Mouse (Mus musculus): ENCODE results near the gene B9d1. TPM values are rescaled to one million over a fixed set of nuclear protein-coding genes. Genes with fewer than 3 reads are reported as not detected.

B9d1 gene
- polyA plus RNA-seq, 1 experiment from 2014 or later, result 10.2 TPM

DNA sequence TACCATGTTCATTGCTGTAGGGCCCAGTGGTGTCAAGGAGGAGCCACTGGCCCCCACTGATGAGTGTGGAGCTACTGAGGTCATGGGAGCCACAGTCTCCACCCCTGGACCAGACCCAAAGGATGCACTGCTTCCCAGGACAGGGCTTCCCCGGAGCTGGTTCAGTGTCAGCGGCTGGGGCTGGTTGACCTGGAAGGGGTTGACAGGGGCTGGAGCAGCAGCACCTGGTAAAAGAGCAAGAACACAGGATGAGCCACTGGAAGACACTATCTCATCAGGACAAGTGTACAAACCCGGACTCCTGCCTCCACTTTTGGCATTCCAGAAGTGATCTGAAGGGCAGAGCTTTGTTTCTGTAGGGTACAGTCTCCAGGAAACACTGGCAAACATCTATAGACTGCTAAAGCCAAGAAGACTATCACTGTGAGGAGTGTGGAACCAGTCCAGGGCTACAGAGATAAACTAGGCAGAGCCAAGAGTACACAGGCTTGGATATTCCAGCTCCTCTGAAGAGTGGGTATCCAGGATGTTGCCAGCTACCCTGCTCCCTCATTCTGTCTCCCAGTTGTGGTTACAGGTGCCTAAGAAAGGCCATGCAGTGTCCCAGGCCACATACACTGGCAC lies 14.7 kb downstream of the B9d1 start:
- Histone ChIP-seq H3K27me3 (replicated peaks; ENCODE audit: control insufficient read depth, insufficient read depth, low read length) (no peaks in the 10 kb centered on the region), H3K4me1 (replicated peaks; ENCODE audit: control insufficient read depth, insufficient read depth, low read length) (no peaks in the 10 kb centered on the region), H3K27ac (ENCODE audit: low read depth, low read length) (no peak overlapping the region), H3K9me3 (ENCODE audit: control insufficient read depth, low read length) (no peaks in the 10 kb centered on the region), H3K4me3 (ENCODE audit: low read depth, low read length) (no peak overlapping the region), H3K4me2 (no peak overlapping the region), H3K9ac (ENCODE audit: low read depth, low read length) (no peak overlapping the region), H3K36me3 (ENCODE audit: control insufficient read depth, insufficient read depth, low read length) (peaks cover 3% of the 10 kb centered on the region; the same call in 1 of the 2 replicates)
- no peak for DNase-seq (ENCODE audit: low spot score)
- no peak for ATAC-seq (replicated peaks; ENCODE audit: low FRiP score)
- 85% methylated on average over 3 of the region's 3 CpGs for WGBS

GRCm38 (mm10) chr11:61526872-61527271 lies 21.9 kb downstream of the B9d1 start:
- ATAC-seq (replicated peaks; ENCODE audit: low FRiP score) (no peak), DNase-seq (ENCODE audit: low spot score) (no peak)
- H3K4me3 ChIP-seq (ENCODE audit: low read depth, low read length), result no peak overlapping the region
- no peaks in the 10 kb centered on the region for H3K9me3 ChIP-seq (ENCODE audit: control insufficient read depth, low read length)
- no peaks in the 10 kb centered on the region for H3K4me1 ChIP-seq (replicated peaks; ENCODE audit: control insufficient read depth, insufficient read depth, low read length)
- H3K4me2 ChIP-seq, result no peak overlapping the region
- peaks cover 3% of the 10 kb centered on the region; the same call in 1 of the 2 replicates for H3K36me3 ChIP-seq (ENCODE audit: control insufficient read depth, insufficient read depth, low read length)
- H3K27ac ChIP-seq (ENCODE audit: low read depth, low read length), result no peak overlapping the region
- WGBS, result 86% methylated on average over 1 of the region's 1 CpGs
- no peaks in the 10 kb centered on the region for H3K27me3 ChIP-seq (replicated peaks; ENCODE audit: control insufficient read depth, insufficient read depth, low read length)
- H3K9ac ChIP-seq (ENCODE audit: low read depth, low read length), result no peak overlapping the region

DNA sequence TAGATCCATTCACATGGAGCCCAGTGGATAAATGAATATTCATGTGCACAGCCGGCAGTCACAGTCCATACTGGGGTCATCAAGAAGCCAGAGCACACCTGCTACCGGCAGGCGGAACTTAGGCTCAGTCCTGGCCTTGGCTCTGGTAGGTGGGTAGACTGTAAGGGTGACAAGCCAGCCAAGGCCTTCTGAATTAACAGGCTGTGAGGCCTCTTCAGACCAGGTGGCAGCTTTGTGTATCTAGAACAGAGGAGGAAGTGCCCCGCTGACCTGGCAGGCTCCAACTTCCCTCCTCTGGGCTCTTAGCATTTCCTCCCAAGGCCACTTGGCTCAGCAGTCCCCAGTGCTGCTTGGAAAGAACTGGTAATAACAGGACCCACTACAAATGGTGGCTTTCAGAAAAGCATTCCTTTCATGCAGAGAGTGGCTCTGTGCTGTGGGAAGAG lies 24.3 kb downstream of the B9d1 start:
- Histone ChIP-seq H3K27me3 (replicated peaks; ENCODE audit: control insufficient read depth, insufficient read depth, low read length) (no peaks in the 10 kb centered on the region), H3K4me2 (no peak overlapping the region), H3K4me1 (replicated peaks; ENCODE audit: control insufficient read depth, insufficient read depth, low read length) (no peaks in the 10 kb centered on the region), H3K9ac (ENCODE audit: low read depth, low read length) (no peak overlapping the region), H3K4me3 (ENCODE audit: low read depth, low read length) (no peak overlapping the region), H3K9me3 (ENCODE audit: control insufficient read depth, low read length) (no peaks in the 10 kb centered on the region), H3K27ac (ENCODE audit: low read depth, low read length) (no peak overlapping the region), H3K36me3 (ENCODE audit: control insufficient read depth, insufficient read depth, low read length) (no peaks in the 10 kb centered on the region; the same call in 1 of the 2 replicates)
- ATAC-seq (replicated peaks; ENCODE audit: low FRiP score) (no peak), DNase-seq (ENCODE audit: low spot score) (no peak)
- WGBS, result 62% methylated on average over 4 of the region's 4 CpGs

GRCm38 (mm10) chr11:61532820-61533219 lies 27.9 kb downstream of the B9d1 start:
- H3K27me3 ChIP-seq (replicated peaks; ENCODE audit: control insufficient read depth, insufficient read depth, low read length), result no peaks in the 10 kb centered on the region
- WGBS, result 85% methylated on average over 2 of the region's 2 CpGs
- H3K36me3 ChIP-seq (ENCODE audit: control insufficient read depth, insufficient read depth, low read length), result no peaks in the 10 kb centered on the region; the same call in 1 of the 2 replicates
- H3K9ac ChIP-seq (ENCODE audit: low read depth, low read length), result no peak overlapping the region
- no peaks in the 10 kb centered on the region for H3K9me3 ChIP-seq (ENCODE audit: control insufficient read depth, low read length)
- H3K4me2 ChIP-seq, result no peak overlapping the region
- ATAC-seq (replicated peaks; ENCODE audit: low FRiP score) (no peak), DNase-seq (ENCODE audit: low spot score) (no peak)
- no peaks in the 10 kb centered on the region for H3K4me1 ChIP-seq (replicated peaks; ENCODE audit: control insufficient read depth, insufficient read depth, low read length)
- H3K27ac ChIP-seq (ENCODE audit: low read depth, low read length), result no peak overlapping the region
- no peak overlapping the region for H3K4me3 ChIP-seq (ENCODE audit: low read depth, low read length)

GRCm38 (mm10) chr11:61533571-61533970 lies 28.6 kb downstream of the B9d1 start:
- Histone ChIP-seq H3K27ac (ENCODE audit: low read depth, low read length) (no peak overlapping the region), H3K4me1 (replicated peaks; ENCODE audit: control insufficient read depth, insufficient read depth, low read length) (no peaks in the 10 kb centered on the region), H3K4me2 (no peak overlapping the region), H3K36me3 (ENCODE audit: control insufficient read depth, insufficient read depth, low read length) (no peaks in the 10 kb centered on the region; the same call in 1 of the 2 replicates), H3K9me3 (ENCODE audit: control insufficient read depth, low read length) (no peaks in the 10 kb centered on the region), H3K9ac (ENCODE audit: low read depth, low read length) (no peak overlapping the region), H3K27me3 (replicated peaks; ENCODE audit: control insufficient read depth, insufficient read depth, low read length) (no peaks in the 10 kb centered on the region), H3K4me3 (ENCODE audit: low read depth, low read length) (no peak overlapping the region)
- ATAC-seq (replicated peaks; ENCODE audit: low FRiP score) (no peak), DNase-seq (ENCODE audit: low spot score) (no peak)
- 57% methylated on average over 5 of the region's 5 CpGs for WGBS

DNA sequence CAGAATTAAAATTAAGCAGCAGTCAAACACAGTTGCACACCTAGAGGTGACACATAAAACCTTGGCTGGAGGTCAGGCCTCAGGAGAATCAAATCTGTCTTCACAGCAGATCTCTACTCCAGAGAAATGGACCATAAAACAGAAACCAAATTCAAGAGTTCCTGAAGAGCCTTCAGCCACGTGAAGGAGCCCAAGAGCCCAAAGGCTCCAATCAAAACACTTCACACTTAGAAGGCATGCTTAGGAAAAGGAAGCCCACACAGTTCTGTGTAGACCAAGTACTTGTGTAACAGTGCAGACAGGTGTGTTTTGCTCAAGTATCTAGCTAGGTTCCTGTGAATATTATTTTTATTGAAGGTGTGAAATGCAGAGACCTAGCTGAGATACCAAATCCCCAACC lies 30.6 kb downstream of the B9d1 start:
- Histone ChIP-seq H3K4me3 (ENCODE audit: low read depth, low read length) (no peak overlapping the region), H3K4me2 (no peak overlapping the region), H3K36me3 (ENCODE audit: control insufficient read depth, insufficient read depth, low read length) (no peaks in the 10 kb centered on the region; the same call in 1 of the 2 replicates), H3K27ac (ENCODE audit: low read depth, low read length) (no peak overlapping the region), H3K9me3 (ENCODE audit: control insufficient read depth, low read length) (no peaks in the 10 kb centered on the region), H3K4me1 (replicated peaks; ENCODE audit: control insufficient read depth, insufficient read depth, low read length) (no peaks in the 10 kb centered on the region), H3K9ac (ENCODE audit: low read depth, low read length) (no peak overlapping the region), H3K27me3 (replicated peaks; ENCODE audit: control insufficient read depth, insufficient read depth, low read length) (no peaks in the 10 kb centered on the region)
- 50% methylated on average over 1 of the region's 1 CpGs for WGBS
- no peak for ATAC-seq (replicated peaks; ENCODE audit: low FRiP score)
- DNase-seq (ENCODE audit: low spot score), result no peak

DNA sequence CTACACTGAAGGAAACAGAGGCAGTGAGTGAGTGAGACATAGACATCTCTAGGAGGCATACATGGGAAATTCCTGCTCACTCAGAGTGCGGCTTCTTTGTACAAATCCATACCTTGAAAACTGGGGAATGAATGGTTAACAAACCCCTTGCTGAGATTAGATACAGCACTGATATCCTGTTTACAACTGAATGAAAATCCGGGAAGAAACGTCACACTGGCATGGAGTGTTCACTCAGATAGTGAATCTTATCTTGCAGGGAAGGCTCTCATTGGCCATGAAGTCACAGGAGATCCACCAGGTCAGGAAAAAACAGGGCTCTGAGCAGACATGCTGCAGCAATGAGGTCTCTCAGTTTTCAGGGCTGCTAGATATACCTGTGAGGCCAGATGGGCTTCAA lies 32.0 kb downstream of the B9d1 start:
- H3K36me3 ChIP-seq (ENCODE audit: control insufficient read depth, insufficient read depth, low read length), result no peaks in the 10 kb centered on the region
- no peak overlapping the region for H3K4me2 ChIP-seq
- H3K9me3 ChIP-seq (ENCODE audit: control insufficient read depth, low read length), result no peaks in the 10 kb centered on the region
- 39% methylated on average over 3 of the region's 3 CpGs for WGBS
- H3K4me3 ChIP-seq (ENCODE audit: low read depth, low read length), result no peak overlapping the region
- ATAC-seq (replicated peaks; ENCODE audit: low FRiP score) (no peak), DNase-seq (ENCODE audit: low spot score) (no peak)
- no peaks in the 10 kb centered on the region; the same call in 1 of the 2 replicates for H3K4me1 ChIP-seq (replicated peaks; ENCODE audit: control insufficient read depth, insufficient read depth, low read length)
- H3K27me3 ChIP-seq (replicated peaks; ENCODE audit: control insufficient read depth, insufficient read depth, low read length), result no peaks in the 10 kb centered on the region
- H3K9ac ChIP-seq (ENCODE audit: low read depth, low read length), result no peak overlapping the region
- H3K27ac ChIP-seq (ENCODE audit: low read depth, low read length), result no peak overlapping the region

DNA sequence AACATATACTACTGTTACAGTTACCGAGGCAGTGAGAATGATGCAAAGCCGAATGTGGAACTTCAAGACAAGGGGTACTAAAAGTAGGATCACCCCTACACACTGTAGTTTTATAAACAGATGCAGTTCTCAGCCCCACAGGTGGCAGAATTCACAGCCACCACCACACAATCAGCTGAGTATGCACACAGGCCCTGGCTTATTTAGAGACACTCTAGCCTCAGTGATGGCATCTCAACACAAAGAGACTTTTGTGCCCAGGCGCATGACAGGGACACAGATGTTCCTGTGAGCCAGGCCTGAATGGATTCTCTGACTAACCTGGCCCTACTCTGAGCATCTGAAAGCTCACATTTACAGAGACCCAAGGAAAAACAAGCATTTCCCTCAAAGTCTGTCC lies 32.4 kb downstream of the B9d1 start:
- WGBS, result 80% methylated on average over 3 of the region's 3 CpGs
- Histone ChIP-seq H3K36me3 (ENCODE audit: control insufficient read depth, insufficient read depth, low read length) (no peaks in the 10 kb centered on the region), H3K4me2 (no peak overlapping the region), H3K4me1 (replicated peaks; ENCODE audit: control insufficient read depth, insufficient read depth, low read length) (no peaks in the 10 kb centered on the region; the same call in 1 of the 2 replicates), H3K4me3 (ENCODE audit: low read depth, low read length) (no peak overlapping the region), H3K27me3 (replicated peaks; ENCODE audit: control insufficient read depth, insufficient read depth, low read length) (no peaks in the 10 kb centered on the region), H3K9me3 (ENCODE audit: control insufficient read depth, low read length) (no peaks in the 10 kb centered on the region), H3K9ac (ENCODE audit: low read depth, low read length) (no peak overlapping the region), H3K27ac (ENCODE audit: low read depth, low read length) (no peak overlapping the region)
- DNase-seq (ENCODE audit: low spot score), result no peak
- ATAC-seq (replicated peaks; ENCODE audit: low FRiP score), result no peak

- Histone ChIP-seq H3K4me2 (no peak overlapping the region), H3K9ac (ENCODE audit: low read depth, low read length) (no peak overlapping the region), H3K4me1 (replicated peaks; ENCODE audit: control insufficient read depth, insufficient read depth, low read length) (no peaks in the 10 kb centered on the region; the same call in 1 of the 2 replicates), H3K9me3 (ENCODE audit: control insufficient read depth, low read length) (no peaks in the 10 kb centered on the region), H3K36me3 (ENCODE audit: control insufficient read depth, insufficient read depth, low read length) (no peaks in the 10 kb centered on the region), H3K27ac (ENCODE audit: low read depth, low read length) (no peak overlapping the region), H3K4me3 (ENCODE audit: low read depth, low read length) (no peak overlapping the region), H3K27me3 (replicated peaks; ENCODE audit: control insufficient read depth, insufficient read depth, low read length) (no peaks in the 10 kb centered on the region)
- DNase-seq (ENCODE audit: low spot score) (no peak), ATAC-seq (replicated peaks; ENCODE audit: low FRiP score) (no peak)
- 88% methylated on average over 7 of the region's 7 CpGs for WGBS
Observed at GRCm38 (mm10) chr11:61540642-61541041, 35.7 kb downstream of the B9d1 start.
